Comparison of ENCODE assay signal across 19 mouse cellular contexts in the genomic region with DNA sequence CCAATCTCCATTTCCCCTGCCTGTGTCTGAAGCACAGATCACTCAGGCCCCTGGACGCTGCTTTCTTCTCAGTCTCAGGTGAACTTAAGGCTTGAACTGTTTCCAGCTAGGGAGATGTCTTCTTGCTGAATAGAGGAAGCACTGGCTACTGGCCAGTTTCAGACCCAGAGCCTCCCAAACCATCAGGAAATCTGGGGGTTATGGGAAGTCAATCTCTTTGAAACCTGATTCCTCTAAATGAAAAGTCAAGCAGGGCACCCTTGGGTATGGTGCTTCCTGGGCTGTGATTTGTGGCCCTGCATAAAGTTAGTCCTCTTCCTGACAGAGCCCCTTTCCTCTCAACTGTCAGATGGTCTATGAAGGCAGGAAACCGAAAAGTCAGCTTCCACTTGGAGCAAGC.
DNase-seq lines count a peak whose midpoint lies in the region; ATAC-seq and TF ChIP-seq lines count a peak whose summit lies in the region.
"Had no signal": no experiment of that assay in that cellular context is flagged by ENCODE, and none has a peak within 500 bp of the region (broad histone marks: within the 10 kb centered on the region; RNA-seq: fewer than 3 reads in every experiment).

No protein-coding gene starts in this region.

- DNase-seq in embryonic facial prominence, embryonic 14.5 days (ENCODE audit: low spot score): peak; percentile 15
- no peak for DNase-seq in embryonic facial prominence, embryonic 10.5 days (ENCODE audit: low spot score)
- peak; percentile 38 for DNase-seq in kidney, adult 18-20 months
- DNase-seq in kidney, postnatal 0 days (ENCODE audit: low spot score): peak; percentile 61
- DNase-seq in heart, adult 9 months (ENCODE audit: low spot score in 2 of 2): no peak
- no peak for DNase-seq in left cerebral cortex, postnatal 25 days (ENCODE audit: low spot score in 2 of 2)
- DNase-seq: cerebellum, adult 11-12 months; gastrocnemius, postnatal 25 days; layer of hippocampus, postnatal 36 days; liver, postnatal 0 days; lung, postnatal 36 days; thymus, postnatal 25 days had no signal

- no peak overlapping the region for H3K4me2 ChIP-seq in embryonic facial prominence, embryonic 14.5 days (ENCODE audit: low read depth, low read length)
- no peak overlapping the region for H3K4me2 ChIP-seq in kidney, postnatal 0 days (ENCODE audit: low read length)
- no peak overlapping the region for H3K4me2 ChIP-seq in limb, embryonic 13.5 days (replicated peaks)
- H3K4me2 ChIP-seq: embryonic facial prominence, embryonic 13.5 days; forebrain, embryonic 15.5 days; midbrain, embryonic 12.5 days; neural tube, embryonic 12.5 days had no signal

- no peak overlapping the region for H3K4me3 ChIP-seq in embryonic facial prominence, embryonic 14.5 days (ENCODE audit: low read depth, low read length)
- H3K4me3 ChIP-seq in embryonic facial prominence, embryonic 10.5 days: no peak overlapping the region
- H3K4me3 ChIP-seq in kidney, postnatal 0 days (replicated peaks; ENCODE audit: low read depth, low read length): no peak overlapping the region
- H3K4me3 ChIP-seq in limb, embryonic 13.5 days: no peak overlapping the region
- H3K4me3 ChIP-seq: embryonic facial prominence, embryonic 13.5 days; forebrain, embryonic 15.5 days; heart, embryonic 10.5 days; midbrain, embryonic 12.5 days; neural tube, embryonic 12.5 days had no signal

- TF ChIP-seq CTCF in kidney, postnatal 0 days (IDR thresholded peaks at IDR 0.05; ENCODE audit: low read depth): no peak

- intact Hi-C loops in left cerebral cortex, postnatal 25 days (cut with DNase I): no loop called here

- no peak overlapping the region for H3K27ac ChIP-seq in embryonic facial prominence, embryonic 14.5 days (replicated peaks; ENCODE audit: low read depth, low read length)
- no peak overlapping the region for H3K27ac ChIP-seq in embryonic facial prominence, embryonic 10.5 days (replicated peaks)
- H3K27ac ChIP-seq in kidney, postnatal 0 days: no peak overlapping the region
- H3K27ac ChIP-seq in limb, embryonic 13.5 days: no peak overlapping the region
- H3K27ac ChIP-seq: embryonic facial prominence, embryonic 13.5 days; forebrain, embryonic 15.5 days; heart, embryonic 10.5 days; midbrain, embryonic 12.5 days; neural tube, embryonic 12.5 days had no signal

- H3K9me3 ChIP-seq in embryonic facial prominence, embryonic 14.5 days (ENCODE audit: control insufficient read depth, low read length): no peaks in the 10 kb centered on the region
- no peaks in the 10 kb centered on the region for H3K9me3 ChIP-seq in embryonic facial prominence, embryonic 10.5 days
- no peaks in the 10 kb centered on the region for H3K9me3 ChIP-seq in kidney, postnatal 0 days (replicated peaks; ENCODE audit: low read length)
- no peaks in the 10 kb centered on the region for H3K9me3 ChIP-seq in limb, embryonic 13.5 days
- H3K9me3 ChIP-seq: embryonic facial prominence, embryonic 13.5 days; forebrain, embryonic 15.5 days; heart, embryonic 10.5 days; midbrain, embryonic 12.5 days; neural tube, embryonic 12.5 days had no signal

- no peak for ATAC-seq in embryonic facial prominence, embryonic 14.5 days (ENCODE audit: low read depth)
- ATAC-seq in kidney, postnatal 0 days (replicated peaks; ENCODE audit: low FRiP score, low read depth): no peak
- peak; percentile 40; the same call in 1 of the 2 replicates for ATAC-seq in limb, embryonic 13.5 days (ENCODE audit: low FRiP score, low read depth)
- no peak for ATAC-seq in megakaryocyte-erythroid progenitor cell, adult 5-6 weeks (replicated peaks; ENCODE audit: low FRiP score, low TSS enrichment, poor library complexity, severe bottlenecking)
- ATAC-seq: forebrain, embryonic 15.5 days; liver, postnatal 0 days had no signal

- H3K36me3 ChIP-seq in embryonic facial prominence, embryonic 14.5 days (ENCODE audit: control insufficient read depth, insufficient read depth, low read length): no peaks in the 10 kb centered on the region
- H3K36me3 ChIP-seq in embryonic facial prominence, embryonic 10.5 days (replicated peaks): no peaks in the 10 kb centered on the region
- no peaks in the 10 kb centered on the region for H3K36me3 ChIP-seq in kidney, postnatal 0 days (ENCODE audit: insufficient read depth, low read length)
- no peaks in the 10 kb centered on the region for H3K36me3 ChIP-seq in limb, embryonic 13.5 days
- H3K36me3 ChIP-seq: embryonic facial prominence, embryonic 13.5 days; forebrain, embryonic 15.5 days; heart, embryonic 10.5 days; midbrain, embryonic 12.5 days; neural tube, embryonic 12.5 days had no signal

- no peaks in the 10 kb centered on the region for H3K27me3 ChIP-seq in embryonic facial prominence, embryonic 14.5 days (replicated peaks; ENCODE audit: control insufficient read depth, insufficient read depth, low read length)
- no peaks in the 10 kb centered on the region for H3K27me3 ChIP-seq in embryonic facial prominence, embryonic 10.5 days (replicated peaks; ENCODE audit: low read depth, poor library complexity, severe bottlenecking)
- H3K27me3 ChIP-seq in kidney, postnatal 0 days (ENCODE audit: insufficient read depth, low read length): no peaks in the 10 kb centered on the region
- H3K27me3 ChIP-seq in limb, embryonic 13.5 days: 0 out of 2 replicates have a peak, but pooled peaks cover 5% of the 10 kb centered on the region
- H3K27me3 ChIP-seq: embryonic facial prominence, embryonic 13.5 days; forebrain, embryonic 15.5 days; neural tube, embryonic 12.5 days had no signal

- H3K9ac ChIP-seq in embryonic facial prominence, embryonic 14.5 days (ENCODE audit: low read depth, low read length): no peak overlapping the region
- no peak overlapping the region for H3K9ac ChIP-seq in kidney, postnatal 0 days (ENCODE audit: low read depth, low read length)
- H3K9ac ChIP-seq in limb, embryonic 13.5 days: no peak overlapping the region
- H3K9ac ChIP-seq: embryonic facial prominence, embryonic 13.5 days; forebrain, embryonic 15.5 days; liver, postnatal 0 days; midbrain, embryonic 12.5 days; neural tube, embryonic 12.5 days had no signal

- WGBS in embryonic facial prominence, embryonic 14.5 days: 28% methylated on average over 2 of the region's 2 CpGs
- WGBS in embryonic facial prominence, embryonic 10.5 days: 59% methylated on average over 2 of the region's 2 CpGs
- 29% methylated on average over 2 of the region's 2 CpGs for WGBS in kidney, postnatal 0 days
- 21% methylated on average over 2 of the region's 2 CpGs for WGBS in limb, embryonic 13.5 days

- 0 out of 2 replicates have a peak, but pooled peaks cover 4% of the 10 kb centered on the region for H3K4me1 ChIP-seq in embryonic facial prominence, embryonic 14.5 days (ENCODE audit: control insufficient read depth, insufficient read depth, low read length)
- peaks cover 33% of the 10 kb centered on the region for H3K4me1 ChIP-seq in embryonic facial prominence, embryonic 10.5 days
- H3K4me1 ChIP-seq in kidney, postnatal 0 days (replicated peaks; ENCODE audit: insufficient read depth, low read length): peaks cover 10% of the 10 kb centered on the region; the same call in 1 of the 2 replicates
- peaks cover 34% of the 10 kb centered on the region for H3K4me1 ChIP-seq in limb, embryonic 13.5 days
- H3K4me1 ChIP-seq: forebrain, embryonic 15.5 days had no signal

Comparison
In these comparisons a context has a peak if more than half of its experiments do, and no peak if none do; other contexts are left out.
1. DNase-seq: peak in embryonic facial prominence, embryonic 14.5 days (single experiment), kidney, adult 18-20 months (single experiment) and kidney, postnatal 0 days (single experiment); none in embryonic facial prominence, embryonic 10.5 days (single experiment), heart, adult 9 months (0 of 2) and left cerebral cortex, postnatal 25 days (0 of 2).